Mouse (Mus musculus) CH12.LX (cell line): ENCODE results near the gene Prkag2. TPM values are rescaled to one million over a fixed set of nuclear protein-coding genes. Genes with fewer than 3 reads are reported as not detected.

Experiments used
- DNase-seq: peaks from one replicate; pipeline ENCODE4 v3.0.0-alpha.2; 2013; ENCODE audit errors: extremely low read depth
- H3K27ac ChIP-seq: 2 replicates; pipeline ENCODE4 v1.5.1; 2012; ENCODE audit warnings: low read depth, mild to moderate bottlenecking, control low read depth, moderate library complexity; ENCODE audit not compliant: insufficient read depth
- H3K27me3 ChIP-seq: replicated peaks from 2 replicates; pipeline ENCODE3; 2012; ENCODE audit warnings: inconsistent platforms
- H3K36me3 ChIP-seq, 2 experiments: replicated peaks in 1 of 2; 2 replicates each; pipeline versions ENCODE3 to v1.6.1; 2012; ENCODE audit warnings: inconsistent platforms in 1 of 2, low read length in 1 of 2, mild to moderate bottlenecking in 1 of 2, mixed read lengths in 1 of 2, moderate library complexity in 1 of 2; ENCODE audit not compliant: control insufficient read depth in 1 of 2, insufficient read depth in 1 of 2
- H3K4me1 ChIP-seq, 2 experiments: 2 replicates each; pipeline ENCODE4 v1.6.1; 2012; ENCODE audit warnings: inconsistent platforms in 1 of 2, moderate library complexity in 1 of 2; ENCODE audit not compliant: insufficient read depth in 2 of 2, control insufficient read depth in 1 of 2
- H3K4me2 ChIP-seq: 2 replicates; pipeline ENCODE4 v1.6.1; 2012; ENCODE audit warnings: low read depth, mild to moderate bottlenecking, control low read depth; ENCODE audit not compliant: poor library complexity, insufficient read depth, severe bottlenecking
- H3K4me3 ChIP-seq, 3 experiments: fragments of 150-350 bp in 1 of 3; sonication (generic) in 1 of 3; replicated peaks in 1 of 3; 2 replicates each; pipeline versions ENCODE3 to v1.5.1; 2011 to 2012; ENCODE audit warnings: low read depth in 2 of 3, low read length in 2 of 3, mild to moderate bottlenecking in 2 of 3, moderate library complexity in 2 of 3, control low read depth in 1 of 3, improper control_type of control experiment in 1 of 3, inconsistent platforms in 1 of 3, mixed read lengths in 1 of 3; ENCODE audit not compliant: poor library complexity in 1 of 3
- H3K79me2 ChIP-seq: replicated peaks from 2 replicates; pipeline ENCODE4 v1.6.1; 2012; ENCODE audit warnings: mild to moderate bottlenecking, moderate library complexity; ENCODE audit not compliant: control insufficient read depth, poor library complexity, insufficient read depth, severe bottlenecking; ENCODE audit errors: extremely low read depth
- H3K9ac ChIP-seq: 2 replicates; pipeline ENCODE4 v1.6.1; 2012; ENCODE audit warnings: low read depth, mild to moderate bottlenecking, control low read depth, moderate library complexity; ENCODE audit not compliant: insufficient read depth
- H3K9me3 ChIP-seq: replicated peaks from 2 replicates; pipeline ENCODE3; 2012; ENCODE audit warnings: low read length, inconsistent platforms, mixed read lengths
- BHLHE40 ChIP-seq: IDR thresholded peaks from 2 replicates; pipeline ENCODE4 v1.6.1; 2011; ENCODE audit warnings: mild to moderate bottlenecking, low read depth, low read length, improper control_type of control experiment
- CHD1 ChIP-seq: IDR thresholded peaks from 2 replicates; pipeline ENCODE4 v1.6.1; 2012; ENCODE audit warnings: low read depth, low read length, improper control_type of control experiment, inconsistent platforms
- CTCF ChIP-seq, 2 experiments: IDR thresholded peaks in 1 of 2; conservative IDR thresholded peaks in 1 of 2; 2 replicates each; pipeline ENCODE4 v1.5.1; 2011 to 2012; ENCODE audit warnings: low read depth in 2 of 2, low read length in 2 of 2, improper control_type of control experiment in 1 of 2, inconsistent platforms in 1 of 2, mild to moderate bottlenecking in 1 of 2, moderate library complexity in 1 of 2
- ELF1 ChIP-seq: IDR thresholded peaks from 2 replicates; pipeline ENCODE4 v1.6.1; 2014; ENCODE audit warnings: low read depth, mild to moderate bottlenecking, inconsistent platforms, low read length, improper control_type of control experiment
- GABPA ChIP-seq: IDR thresholded peaks from 2 replicates; pipeline ENCODE4 v1.6.1; 2012; ENCODE audit warnings: low read depth, low read length, improper control_type of control experiment, inconsistent platforms; ENCODE audit not compliant: insufficient replicate concordance
- IRF4 ChIP-seq: IDR thresholded peaks from 2 replicates; pipeline ENCODE4 v1.6.1; 2014; ENCODE audit warnings: low read depth, mild to moderate bottlenecking, inconsistent platforms, low read length, improper control_type of control experiment
- JUN ChIP-seq: IDR thresholded peaks from 2 replicates; pipeline ENCODE4 v1.6.1; 2011; ENCODE audit warnings: low read depth, mild to moderate bottlenecking, low read length, improper control_type of control experiment, moderate library complexity; ENCODE audit not compliant: insufficient read depth
- JUND ChIP-seq: conservative IDR thresholded peaks from 2 replicates; pipeline ENCODE4 v1.6.1; 2011; ENCODE audit warnings: low read depth, low read length, improper control_type of control experiment
- MAFK ChIP-seq: IDR thresholded peaks from 2 replicates; pipeline ENCODE4 v1.6.1; 2011; ENCODE audit warnings: low read length, improper control_type of control experiment; ENCODE audit not compliant: insufficient replicate concordance
- MAX ChIP-seq: IDR thresholded peaks from 2 replicates; pipeline ENCODE4 v1.6.1; 2011; ENCODE audit warnings: low read length, improper control_type of control experiment
- NELFE ChIP-seq: IDR thresholded peaks from 2 replicates; pipeline ENCODE4 v1.6.1; 2011; ENCODE audit warnings: low read depth, low read length, improper control_type of control experiment
- NRF1 ChIP-seq: IDR thresholded peaks from 2 replicates; pipeline ENCODE4 v1.6.1; 2014; ENCODE audit warnings: low read depth, mild to moderate bottlenecking, inconsistent platforms, low read length, improper control_type of control experiment, moderate library complexity
- PAX5 ChIP-seq: IDR thresholded peaks from 2 replicates; pipeline ENCODE4 v1.6.1; 2012; ENCODE audit warnings: low read length, inconsistent platforms, mixed read lengths
- POLR2AphosphoS2 ChIP-seq: IDR thresholded peaks from 2 replicates; pipeline ENCODE4 v1.6.1; 2011; ENCODE audit warnings: low read depth, low read length, improper control_type of control experiment
- UBTF ChIP-seq: IDR thresholded peaks from 2 replicates; pipeline ENCODE4 v1.6.1; 2012; ENCODE audit warnings: low read depth, mild to moderate bottlenecking, inconsistent platforms, low read length, improper control_type of control experiment, moderate library complexity
- USF2 ChIP-seq: conservative IDR thresholded peaks from 2 replicates; pipeline ENCODE4 v1.6.1; 2011; ENCODE audit warnings: low read depth, low read length, improper control_type of control experiment
- ZMIZ1 ChIP-seq: IDR thresholded peaks from 2 replicates; pipeline ENCODE4 v1.6.1; 2012; ENCODE audit warnings: low read depth, mild to moderate bottlenecking, inconsistent platforms, low read length, improper control_type of control experiment
- dilution Hi-C: fragments of 300-500 bp; cut with MboI; formaldehyde crosslinking; loops from 2 replicates; pipeline ENCODE4 v1.14.3; 2020; ENCODE audit warnings: low sequenced_read_pairs; ENCODE audit not compliant: extremely low pct_unique_long_range_greater_than_20kb, extremely low pct_ligation_motif_present
- in situ Hi-C: fragments of 300-500 bp; cut with MboI; formaldehyde crosslinking; loops from 3 replicates; pipeline ENCODE4 v1.14.3; 2019; ENCODE audit warnings: low sequenced_read_pairs, low pct_ligation_motif_present, low pct_unique_long_range_greater_than_20kb, mixed read lengths
- polyA plus RNA-seq: library from polyadenylated mRNA; unstranded; fragments of >175 nt; gene quantifications from 2 replicates; pipeline ENCODE4 v1.2.1, GENCODE M21; 2012; ENCODE audit warnings: low read depth; ENCODE audit not compliant: insufficient read length
- total RNA-seq, 2 experiments: library from RNA; depleted of rRNA; stranded (reverse); fragments of 300-350 nt in 1 of 2; fragments of >200 nt in 1 of 2; gene quantifications; 2 replicates each; pipeline ENCODE4 v1.2.3; 2012 to 2014

The Prkag2 gene
- total and polyA plus RNA-seq, 3 experiments, result 4.6 to 21.2 (median 8.8) TPM

- in situ Hi-C loops, result no loop called here
- H3K4me2 ChIP-seq, result no peak overlapping the region
Measured at GRCm38 (mm10) chr5:24982258-24982657, 118.2 kb downstream of the Prkag2 start.

GRCm38 (mm10) chr5:24981765-24982164 lies 118.7 kb downstream of the Prkag2 start:
- no peak for TF ChIP-seq ELF1
- no peak for TF ChIP-seq NRF1
- TF ChIP-seq JUND, result no peak
- no peak for TF ChIP-seq PAX5
- TF ChIP-seq MAFK, result no peak
- TF ChIP-seq CTCF (conservative IDR thresholded peaks at IDR 0.05 in 1 of 2, IDR thresholded peaks at IDR 0.05 in 1 of 2; ENCODE audit: low read depth in 2 of 2, low read length in 2 of 2), result no peak
- no peak for TF ChIP-seq USF2
- no peak for TF ChIP-seq IRF4
- TF ChIP-seq ZMIZ1, result no peak
- no peak for TF ChIP-seq BHLHE40
- TF ChIP-seq JUN, result no peak
- TF ChIP-seq, all 38 proteins: peak for 0
- Histone ChIP-seq H3K9ac (no peak overlapping the region), H3K9me3 (no peaks in the 10 kb centered on the region), H3K79me2 (no peaks in the 10 kb centered on the region), H3K27ac (no peak overlapping the region), H3K4me2 (no peak overlapping the region), H3K27me3 (no peaks in the 10 kb centered on the region), H3K4me1 (peaks cover 0 to 15% of the 10 kb centered on the region in 2 experiments; a peak in 2 of 4 replicates), H3K36me3 (no peaks in the 10 kb centered on the region), H3K4me3 (no peak overlapping the region)
- DNase-seq, result no peak
- in situ Hi-C loops (no loop called here), dilution Hi-C loops (no loop called here)

More at GRCm38 (mm10) chr5:24982258-24982657, 118.2 kb downstream of the Prkag2 start:
- Histone ChIP-seq H3K9ac (no peak overlapping the region), H3K4me3 (no peak overlapping the region), H3K79me2 (no peaks in the 10 kb centered on the region), H3K27ac (no peak overlapping the region), H3K9me3 (no peaks in the 10 kb centered on the region), H3K36me3 (no peaks in the 10 kb centered on the region), H3K4me1 (peaks cover 0 to 15% of the 10 kb centered on the region in 2 experiments; a peak in 2 of 4 replicates), H3K27me3 (no peaks in the 10 kb centered on the region)
- dilution Hi-C loops, result no loop called here
- DNase-seq, result no peak
- TF ChIP-seq PAX5, result no peak
- no peak for TF ChIP-seq MAX
- TF ChIP-seq CHD1, result no peak
- TF ChIP-seq GABPA, result no peak
- no peak for TF ChIP-seq NELFE
- no peak for TF ChIP-seq POLR2AphosphoS2
- TF ChIP-seq JUN, result no peak
- TF ChIP-seq UBTF, result no peak
- TF ChIP-seq, all 38 proteins: peak for 0
